Mouse (Mus musculus) limb, embryonic 10.5 days (tissue): ENCODE measurements around the gene Brms1. TPM values are rescaled to one million over a fixed set of nuclear protein-coding genes. Genes with fewer than 3 reads are reported as not detected.
A peak's percentile ranks its signal among the peaks of the same experiment; 100 is the strongest.
"Not testable (repeated sequence)": the region's sequence is repeated elsewhere in the genome, so short reads cannot be mapped to it uniquely, and the experiment has no call there.

Source experiments
- DNase-seq: peaks from one replicate; pipeline ENCODE4 v3.0.0-alpha.2; 2017; ENCODE audit warnings: low spot score
- H3K27ac ChIP-seq: fragments of 300-500 bp; sonication (generic); 2 replicates; pipeline ENCODE4 v1.5.1; 2016; ENCODE audit warnings: mild to moderate bottlenecking
- H3K27me3 ChIP-seq: fragments of 300-500 bp; sonication (generic); 2 replicates; pipeline ENCODE4 v1.6.1; 2016; ENCODE audit warnings: low read depth, mild to moderate bottlenecking; ENCODE audit not compliant: poor library complexity, severe bottlenecking
- H3K36me3 ChIP-seq: fragments of 300-500 bp; sonication (generic); 2 replicates; pipeline ENCODE4 v1.6.1; 2016; ENCODE audit warnings: mild to moderate bottlenecking, moderate library complexity
- H3K4me1 ChIP-seq: fragments of 300-500 bp; sonication (generic); 2 replicates; pipeline ENCODE4 v1.6.1; 2016
- H3K4me3 ChIP-seq: fragments of 300-500 bp; sonication (generic); 2 replicates; pipeline ENCODE4 v1.5.1; 2016; ENCODE audit warnings: mild to moderate bottlenecking, moderate library complexity
- H3K9me3 ChIP-seq: fragments of 300-500 bp; sonication (generic); replicated peaks from 2 replicates; pipeline ENCODE4 v1.6.1; 2016; ENCODE audit warnings: mild to moderate bottlenecking
- WGBS: fragments of 180-500 bp; shearing (Covaris S2); methylation state at CpG from one replicate; pipeline ENCODE4 v1.1.7; 2016; 5-methylcytosine and 5-hydroxymethylcytosine counted together
- polyA plus RNA-seq: library from polyadenylated mRNA; unstranded; fragments of >200 nt; fragmentation: Nextera tagmentation; extraction: Ambion mirVana; gene quantifications from 2 replicates; pipeline ENCODE4 v1.2.1, GENCODE M21; 2016

The Brms1 gene
- polyA plus RNA-seq, 1 experiment from 2014 or later, result 74.6 TPM

GRCm38 (mm10) chr19:5072389-5073019 is 31.4 kb downstream of the Brms1 start:
- peak overlapping the region; percentile 98 for H3K27ac ChIP-seq
- H3K4me3 ChIP-seq, result peak overlapping the region; percentile 67
- peak; percentile 57 for DNase-seq
- 0 out of 2 replicates have a peak, but pooled peaks cover 20% of the 10 kb centered on the region for H3K27me3 ChIP-seq
- no peaks in the 10 kb centered on the region for H3K9me3 ChIP-seq
- H3K4me1 ChIP-seq, result peaks cover 60% of the 10 kb centered on the region
- WGBS, result 2% methylated on average over 20 of the region's 20 CpGs
- 0 out of 2 replicates have a peak, but pooled peaks cover 3% of the 10 kb centered on the region for H3K36me3 ChIP-seq

GRCm38 (mm10) chr19:5073028-5073427 is 31.9 kb downstream of the Brms1 start:
- no peaks in the 10 kb centered on the region for H3K9me3 ChIP-seq
- H3K4me1 ChIP-seq, result peaks cover 55% of the 10 kb centered on the region
- 0 out of 2 replicates have a peak, but pooled peaks cover 20% of the 10 kb centered on the region for H3K27me3 ChIP-seq
- peak overlapping the region; percentile 67 for H3K4me3 ChIP-seq
- 0% methylated on average over 15 of the region's 15 CpGs for WGBS
- DNase-seq, result peak; percentile 92
- peak overlapping the region; percentile 98 for H3K27ac ChIP-seq
- H3K36me3 ChIP-seq, result 0 out of 2 replicates have a peak, but pooled peaks cover 3% of the 10 kb centered on the region

- 0 out of 2 replicates have a peak, but pooled peaks cover 3% of the 10 kb centered on the region for H3K36me3 ChIP-seq
- 0 out of 2 replicates have a peak, but pooled peaks cover 18% of the 10 kb centered on the region for H3K27me3 ChIP-seq
- H3K4me1 ChIP-seq, result peaks cover 50% of the 10 kb centered on the region
- peak overlapping the region; percentile 98; the same call in 1 of the 2 replicates for H3K27ac ChIP-seq
- no peak for DNase-seq
- 44% methylated on average over 5 of the region's 5 CpGs for WGBS
- no peaks in the 10 kb centered on the region for H3K9me3 ChIP-seq
- H3K4me3 ChIP-seq, result peak overlapping the region; percentile 67; the same call in 1 of the 2 replicates
Measured at GRCm38 (mm10) chr19:5073518-5073917, 32.4 kb downstream of the Brms1 start.

GRCm38 (mm10) chr19:5079279-5079678 is 38.1 kb downstream of the Brms1 start:
- no peak overlapping the region for H3K27ac ChIP-seq
- no peaks in the 10 kb centered on the region for H3K9me3 ChIP-seq
- H3K4me1 ChIP-seq, result no peaks in the 10 kb centered on the region
- H3K4me3 ChIP-seq, result no peak overlapping the region
- DNase-seq, result no peak
- H3K36me3 ChIP-seq, result 0 out of 2 replicates have a peak, but pooled peaks cover 3% of the 10 kb centered on the region
- WGBS, result 98% methylated on average over 1 of the region's 1 CpGs
- H3K27me3 ChIP-seq, result peaks cover 52% of the 10 kb centered on the region

GRCm38 (mm10) chr19:5082005-5082404 is 40.9 kb downstream of the Brms1 start:
- Histone ChIP-seq H3K36me3 (no peaks in the 10 kb centered on the region), H3K27me3 (peaks cover 73% of the 10 kb centered on the region), H3K9me3 (no peaks in the 10 kb centered on the region), H3K4me1 (peaks cover 12% of the 10 kb centered on the region), H3K27ac (no peak overlapping the region), H3K4me3 (no peak overlapping the region)
- no peak for DNase-seq
- WGBS, result 63% methylated on average over 18 of the region's 18 CpGs

GRCm38 (mm10) chr19:5082596-5082995 is 41.4 kb downstream of the Brms1 start:
- H3K27me3 ChIP-seq, result peaks cover 73% of the 10 kb centered on the region
- H3K4me3 ChIP-seq, result no peak overlapping the region
- no peak overlapping the region for H3K27ac ChIP-seq
- peaks cover 16% of the 10 kb centered on the region for H3K4me1 ChIP-seq
- WGBS, result 71% methylated on average over 24 of the region's 24 CpGs
- H3K9me3 ChIP-seq, result no peaks in the 10 kb centered on the region
- no peak for DNase-seq
- no peaks in the 10 kb centered on the region for H3K36me3 ChIP-seq

- no peaks in the 10 kb centered on the region for H3K36me3 ChIP-seq
- peaks cover 24% of the 10 kb centered on the region for H3K4me1 ChIP-seq
- 0 out of 2 replicates have a peak overlapping the region, but pooled peaks have one; percentile 27 for H3K27ac ChIP-seq
- no peaks in the 10 kb centered on the region for H3K9me3 ChIP-seq
- peak overlapping the region; percentile 56 for H3K4me3 ChIP-seq
- 73% methylated on average over 3 of the region's 3 CpGs for whole genome bisulfite sequencing
- H3K27me3 ChIP-seq, result peaks cover 73% of the 10 kb centered on the region
- DNase-seq, result no peak
Measured at GRCm38 (mm10) chr19:5083961-5084833, 43.0 kb downstream of the Brms1 start.

GRCm38 (mm10) chr19:5084834-5085144 is 43.6 kb downstream of the Brms1 start:
- Histone ChIP-seq H3K36me3 (peaks cover under 1% of the 10 kb centered on the region; the same call in 1 of the 2 replicates), H3K4me3 (peak overlapping the region; percentile 56), H3K9me3 (no peaks in the 10 kb centered on the region), H3K4me1 (peaks cover 27% of the 10 kb centered on the region), H3K27ac (0 out of 2 replicates have a peak overlapping the region, but pooled peaks have one; percentile 27), H3K27me3 (peaks cover 72% of the 10 kb centered on the region)
- WGBS, result 4% methylated on average over 15 of the region's 15 CpGs
- DNase-seq, result no peak

GRCm38 (mm10) chr19:5085145-5085863 is 44.1 kb downstream of the Brms1 start, which contains the start of gene Tmem151a:
Tmem151a (minus strand) TSS chr19:5085531.
- H3K4me1 ChIP-seq, result peaks cover 27% of the 10 kb centered on the region
- DNase-seq, result no peak
- peaks cover 3% of the 10 kb centered on the region for H3K36me3 ChIP-seq
- H3K27me3 ChIP-seq, result peaks cover 67% of the 10 kb centered on the region
- no peaks in the 10 kb centered on the region for H3K9me3 ChIP-seq
- H3K27ac ChIP-seq, result peak within 1 kb of the TSS; percentile 27
- H3K4me3 ChIP-seq, result peak within 1 kb of the TSS; percentile 56
- WGBS, result under 1% methylated on average over 68 of the region's 69 CpGs

GRCm38 (mm10) chr19:5086533-5086932 is 45.4 kb downstream of the Brms1 start:
- peaks cover 54% of the 10 kb centered on the region for H3K27me3 ChIP-seq
- not testable (repeated sequence) for H3K4me3 ChIP-seq, DNase-seq, H3K27ac ChIP-seq, H3K9me3 ChIP-seq
- peaks cover 27% of the 10 kb centered on the region for H3K4me1 ChIP-seq
- peaks cover 16% of the 10 kb centered on the region for H3K36me3 ChIP-seq
- WGBS, result 55% methylated on average over 4 of the region's 4 CpGs

GRCm38 (mm10) chr19:5087884-5088728 is 47.0 kb downstream of the Brms1 start, which contains the start of gene Yif1a:
Yif1a (plus strand) TSS chr19:5088538.
- Histone ChIP-seq H3K27ac (peak within 1 kb of the TSS; percentile 83), H3K9me3 (no peaks in the 10 kb centered on the region), H3K27me3 (peaks cover 39% of the 10 kb centered on the region), H3K36me3 (peaks cover 31% of the 10 kb centered on the region), H3K4me3 (peak within 1 kb of the TSS; percentile 85), H3K4me1 (peaks cover 27% of the 10 kb centered on the region)
- under 1% methylated on average over 58 of the region's 58 CpGs for WGBS
- DNase-seq, result peak; percentile 98
